Mouse (Mus musculus) embryonic facial prominence, embryonic 14.5 days (tissue): Measurements from ENCODE around the gene Blcap. TPM values are rescaled to one million over a fixed set of nuclear protein-coding genes. Genes with fewer than 3 reads are reported as not detected.

Experiments used
- ATAC-seq: fragments of 200-750 bp; cut with Nextera tagmentation; 2 replicates; pipeline ENCODE4 v1.8.0; 2017; ENCODE audit warnings: low read depth, moderate number of reproducible peaks, moderate TSS enrichment
- DNase-seq: peaks from one replicate; pipeline ENCODE4 v3.0.0-alpha.2; 2015; ENCODE audit warnings: low spot score
- H3K27ac ChIP-seq: fragments of 300-500 bp; sonication (generic); replicated peaks from 2 replicates; pipeline ENCODE4 v1.5.1; 2014; ENCODE audit warnings: low read depth, mild to moderate bottlenecking, low read length, moderate library complexity
- H3K27me3 ChIP-seq: fragments of 300-500 bp; sonication (generic); replicated peaks from 2 replicates; pipeline ENCODE4 v1.6.1; 2014; ENCODE audit warnings: low read length; ENCODE audit not compliant: control insufficient read depth, insufficient read depth
- H3K36me3 ChIP-seq: fragments of 300-500 bp; sonication (generic); 2 replicates; pipeline ENCODE4 v1.6.1; 2014; ENCODE audit warnings: low read length, mixed read lengths; ENCODE audit not compliant: control insufficient read depth, insufficient read depth
- H3K4me1 ChIP-seq: fragments of 300-500 bp; sonication (generic); 2 replicates; pipeline ENCODE4 v1.6.1; 2014; ENCODE audit warnings: antibody characterized with exemption, low read length; ENCODE audit not compliant: control insufficient read depth, insufficient read depth
- H3K4me2 ChIP-seq: fragments of 300-500 bp; sonication (generic); 2 replicates; pipeline ENCODE4 v1.6.1; 2014; ENCODE audit warnings: low read depth, mild to moderate bottlenecking, low read length, moderate library complexity, mixed read lengths
- H3K4me3 ChIP-seq: fragments of 300-500 bp; sonication (generic); 2 replicates; pipeline ENCODE4 v1.5.1; 2014; ENCODE audit warnings: low read depth, mild to moderate bottlenecking, low read length
- H3K9ac ChIP-seq: fragments of 300-500 bp; sonication (generic); 2 replicates; pipeline ENCODE4 v1.6.1; 2014; ENCODE audit warnings: low read depth, mild to moderate bottlenecking, low read length, moderate library complexity, mixed read lengths
- H3K9me3 ChIP-seq: fragments of 300-500 bp; sonication (generic); 2 replicates; pipeline ENCODE4 v1.6.1; 2016; ENCODE audit warnings: low read length; ENCODE audit not compliant: control insufficient read depth
- WGBS: fragments of 180-500 bp; shearing (Covaris S2); extraction: QIAGEN DNeasy Blood & Tissue Kit; methylation state at CpG from one replicate; pipeline ENCODE4 v1.1.7; 2014; 5-methylcytosine and 5-hydroxymethylcytosine counted together
- polyA plus RNA-seq: library from polyadenylated mRNA; unstranded; fragments of >200 nt; fragmentation: Nextera tagmentation; extraction: Ambion mirVana; gene quantifications from 2 replicates; pipeline ENCODE4 v1.2.1, GENCODE M21; 2014

Gene Blcap
- polyA plus RNA-seq, 1 experiment from 2014 or later = 64.6 TPM

GRCm38 (mm10) chr2:157564723-157565122 is 6.4 kb downstream of the Blcap start:
- peaks cover 44% of the 10 kb centered on the region for H3K36me3 ChIP-seq
- H3K27me3 ChIP-seq = no peaks in the 10 kb centered on the region
- H3K4me3 ChIP-seq = peak overlapping the region; percentile 99; the same call in 1 of the 2 replicates
- H3K4me2 ChIP-seq = peak overlapping the region; percentile 86
- H3K9me3 ChIP-seq = peaks cover 36% of the 10 kb centered on the region
- 56% methylated on average over 4 of the region's 4 CpGs for WGBS
- no peak overlapping the region for H3K27ac ChIP-seq
- ATAC-seq (no peak), DNase-seq (no peak)
- 0 out of 2 replicates have a peak overlapping the region, but pooled peaks have one; percentile 91 for H3K9ac ChIP-seq
- H3K4me1 ChIP-seq = peaks cover 20% of the 10 kb centered on the region

- H3K36me3 ChIP-seq = peaks cover 61% of the 10 kb centered on the region
- H3K4me3 ChIP-seq = no peak overlapping the region
- H3K4me1 ChIP-seq = peaks cover 24% of the 10 kb centered on the region
- H3K27ac ChIP-seq = no peak overlapping the region
- no peak overlapping the region for H3K4me2 ChIP-seq
- DNase-seq (no peak), ATAC-seq (no peak)
- H3K9ac ChIP-seq = no peak overlapping the region
- peaks cover 53% of the 10 kb centered on the region for H3K9me3 ChIP-seq
- no peaks in the 10 kb centered on the region for H3K27me3 ChIP-seq
- WGBS = 49% methylated on average over 2 of the region's 2 CpGs
Observed at GRCm38 (mm10) chr2:157563031-157563430, 8.0 kb downstream of the Blcap start.

- ATAC-seq = peak; percentile 53
- Histone ChIP-seq H3K27ac (no peak overlapping the region), H3K9me3 (peaks cover 68% of the 10 kb centered on the region)
Observed at GRCm38 (mm10) chr2:157561165-157561836, 9.8 kb downstream of the Blcap start.

GRCm38 (mm10) chr2:157560302-157560701 is 10.8 kb downstream of the Blcap start:
- WGBS = 56% methylated on average over 32 of the region's 33 CpGs
- H3K36me3 ChIP-seq = peaks cover 79% of the 10 kb centered on the region
- peaks cover 31% of the 10 kb centered on the region for H3K4me1 ChIP-seq
- H3K4me2 ChIP-seq = peak overlapping the region; percentile 68
- DNase-seq (no peak), ATAC-seq (no peak)
- H3K27ac ChIP-seq = peak overlapping the region; percentile 65
- peak overlapping the region; percentile 72 for H3K9ac ChIP-seq
- H3K9me3 ChIP-seq = peaks cover 68% of the 10 kb centered on the region
- H3K4me3 ChIP-seq = peak overlapping the region; percentile 52
- no peaks in the 10 kb centered on the region for H3K27me3 ChIP-seq

More at GRCm38 (mm10) chr2:157561165-157561836, 9.8 kb downstream of the Blcap start:
- DNase-seq = peak; percentile 95
- peaks cover 23% of the 10 kb centered on the region for H3K4me1 ChIP-seq
- no peaks in the 10 kb centered on the region for H3K27me3 ChIP-seq
- WGBS = 43% methylated on average over 21 of the region's 27 CpGs
- peak overlapping the region; percentile 52 for H3K9ac ChIP-seq
- peaks cover 78% of the 10 kb centered on the region for H3K36me3 ChIP-seq
- peak overlapping the region; percentile 52 for H3K4me3 ChIP-seq
- H3K4me2 ChIP-seq = peak overlapping the region; percentile 68

GRCm38 (mm10) chr2:157559858-157560257 is 11.2 kb downstream of the Blcap start, which contains the start of gene Nnat:
Gene Nnat, plus strand, starts transcription at chr2:157560078.
- Histone ChIP-seq H3K4me2 (peak within 1 kb of the TSS; percentile 68), H3K27ac (peak within 1 kb of the TSS; percentile 65), H3K9ac (peak within 1 kb of the TSS; percentile 72), H3K36me3 (peaks cover 79% of the 10 kb centered on the region), H3K9me3 (peaks cover 68% of the 10 kb centered on the region), H3K27me3 (no peaks in the 10 kb centered on the region), H3K4me1 (peaks cover 27% of the 10 kb centered on the region), H3K4me3 (peak within 1 kb of the TSS; percentile 52)
- DNase-seq = peak; percentile 91
- 62% methylated on average over 27 of the region's 27 CpGs for WGBS
- ATAC-seq = peak; percentile 20; the same call in 1 of the 2 replicates

- no peak for ATAC-seq
- H3K4me2 ChIP-seq = peak overlapping the region; percentile 68
- peaks cover 77% of the 10 kb centered on the region for H3K36me3 ChIP-seq
- H3K9me3 ChIP-seq = peaks cover 68% of the 10 kb centered on the region
- peaks cover 23% of the 10 kb centered on the region for H3K4me1 ChIP-seq
- peak overlapping the region; percentile 26; the same call in 1 of the 2 replicates for H3K9ac ChIP-seq
- no peaks in the 10 kb centered on the region for H3K27me3 ChIP-seq
- peak overlapping the region; percentile 65; the same call in 1 of the 2 replicates for H3K27ac ChIP-seq
- DNase-seq = no peak
- H3K4me3 ChIP-seq = peak overlapping the region; percentile 52
- WGBS = 58% methylated on average over 19 of the region's 19 CpGs
Observed at GRCm38 (mm10) chr2:157559440-157559839, 11.6 kb downstream of the Blcap start.

GRCm38 (mm10) chr2:157558520-157558919 is 12.6 kb downstream of the Blcap start:
- 55% methylated on average over 6 of the region's 6 CpGs for WGBS
- Histone ChIP-seq H3K27me3 (no peaks in the 10 kb centered on the region), H3K4me1 (peaks cover 29% of the 10 kb centered on the region), H3K36me3 (peaks cover 69% of the 10 kb centered on the region), H3K27ac (no peak overlapping the region), H3K9me3 (peaks cover 65% of the 10 kb centered on the region), H3K9ac (no peak overlapping the region), H3K4me2 (no peak overlapping the region), H3K4me3 (no peak overlapping the region)
- ATAC-seq (no peak), DNase-seq (no peak)

GRCm38 (mm10) chr2:157558051-157558450 is 13.0 kb downstream of the Blcap start:
- ATAC-seq (no peak), DNase-seq (no peak)
- peaks cover 32% of the 10 kb centered on the region for H3K4me1 ChIP-seq
- no peak overlapping the region for H3K9ac ChIP-seq
- H3K4me2 ChIP-seq = no peak overlapping the region
- H3K27me3 ChIP-seq = no peaks in the 10 kb centered on the region
- H3K9me3 ChIP-seq = peaks cover 60% of the 10 kb centered on the region
- H3K27ac ChIP-seq = no peak overlapping the region
- WGBS = 79% methylated on average over 9 of the region's 9 CpGs
- no peak overlapping the region for H3K4me3 ChIP-seq
- peaks cover 64% of the 10 kb centered on the region for H3K36me3 ChIP-seq
